Mouse (Mus musculus): Measurements from ENCODE around the gene Ulk3. TPM values are rescaled to one million over a fixed set of nuclear protein-coding genes. Genes with fewer than 3 reads are reported as not detected.

Ulk3 gene
- 3.8 to 20.7 TPM (median 20.3 TPM) in 3 replicates for total RNA-seq (2017)

GRCm38 (mm10) chr9:57589224-57590126 is at the start of gene Ulk3:
Ulk3 (plus strand) TSS chr9:57589452.
- peak; percentile 59 for ATAC-seq (replicated peaks; ENCODE audit: insufficient number of reproducible peaks, low FRiP score, low TSS enrichment, poor library complexity, severe bottlenecking)

GRCm38 (mm10) chr9:57539550-57539949 is 49.7 kb upstream of the Ulk3 start:
- no peak for ATAC-seq (replicated peaks; ENCODE audit: insufficient number of reproducible peaks, low FRiP score, low TSS enrichment, poor library complexity, severe bottlenecking)

DNA sequence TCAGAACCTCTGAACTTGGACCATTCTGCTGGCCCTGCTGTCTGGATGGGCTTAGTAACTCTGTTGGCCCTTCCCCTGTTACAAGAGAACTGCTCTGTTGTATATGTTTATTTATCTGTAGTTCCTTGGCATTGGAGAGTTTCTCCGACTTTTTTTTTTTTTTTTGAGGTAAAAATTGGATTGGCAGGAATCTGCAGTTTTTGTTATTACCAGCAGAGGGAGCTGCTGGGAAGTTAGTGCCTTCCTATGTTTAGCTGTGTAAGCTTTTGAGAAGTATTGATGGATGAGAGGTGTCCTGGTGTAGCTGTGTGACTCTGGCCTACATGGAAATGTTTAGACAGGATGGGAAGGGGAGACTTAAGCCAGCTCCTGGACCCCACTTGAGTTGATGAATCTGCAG is 47.9 kb upstream of the Ulk3 start:
- ATAC-seq (replicated peaks; ENCODE audit: insufficient number of reproducible peaks, low FRiP score, low TSS enrichment, poor library complexity, severe bottlenecking): no peak

DNA sequence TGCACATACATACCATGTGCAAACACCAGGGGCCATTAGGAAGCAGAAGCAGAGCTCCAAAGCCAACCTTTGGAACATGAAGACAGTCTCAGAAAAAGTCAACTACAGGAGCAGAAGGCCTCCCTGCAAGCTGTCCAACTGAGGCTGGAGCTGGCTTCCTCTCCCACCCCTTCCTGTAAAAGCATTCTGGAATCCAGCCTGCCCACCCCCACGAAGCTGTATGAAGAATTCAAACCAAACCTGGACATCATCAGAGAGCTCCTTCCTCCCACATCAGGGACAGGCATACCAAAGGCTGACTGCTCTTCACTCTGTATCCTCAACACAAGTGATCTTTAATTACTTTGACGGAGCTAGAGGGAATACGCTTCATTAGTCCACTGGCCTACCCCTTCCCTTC is 45.3 kb upstream of the Ulk3 start:
- no peak for ATAC-seq (replicated peaks; ENCODE audit: insufficient number of reproducible peaks, low FRiP score, low TSS enrichment, poor library complexity, severe bottlenecking)

GRCm38 (mm10) chr9:57547287-57547686 is 42.0 kb upstream of the Ulk3 start:
- no peak for ATAC-seq (replicated peaks; ENCODE audit: insufficient number of reproducible peaks, low FRiP score, low TSS enrichment, poor library complexity, severe bottlenecking)

DNA sequence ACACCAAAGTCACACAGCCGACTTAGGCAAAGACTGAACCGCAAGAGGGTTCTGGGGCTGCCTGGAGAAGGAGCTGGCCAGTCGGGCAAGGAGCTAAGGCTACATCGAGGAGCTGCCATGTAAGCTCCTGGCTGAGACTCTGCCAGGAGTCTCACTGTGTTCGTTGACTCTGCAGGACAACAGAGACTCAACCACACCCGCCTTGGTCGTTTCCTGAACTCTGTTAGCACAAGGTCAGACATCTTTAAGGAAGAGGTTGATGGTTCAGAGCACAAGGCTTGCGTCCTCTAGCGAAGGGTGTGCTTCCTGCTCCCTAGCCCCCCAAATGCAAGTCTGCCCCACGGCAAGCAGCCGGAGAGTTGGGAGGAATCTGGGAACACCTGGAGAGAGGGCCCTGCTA is 41.4 kb upstream of the Ulk3 start:
- ATAC-seq (replicated peaks; ENCODE audit: insufficient number of reproducible peaks, low FRiP score, low TSS enrichment, poor library complexity, severe bottlenecking): no peak

- ATAC-seq (replicated peaks; ENCODE audit: insufficient number of reproducible peaks, low FRiP score, low TSS enrichment, poor library complexity, severe bottlenecking): no peak
These were observed 40.1 kb upstream of the Ulk3 start for GRCm38 (mm10) chr9:57549186-57549585.

GRCm38 (mm10) chr9:57550126-57550862 is 39.0 kb upstream of the Ulk3 start:
- ATAC-seq (replicated peaks; ENCODE audit: insufficient number of reproducible peaks, low FRiP score, low TSS enrichment, poor library complexity, severe bottlenecking): no peak

GRCm38 (mm10) chr9:57552139-57552887 is 36.9 kb upstream of the Ulk3 start, which contains the start of gene Mpi:
Mpi (minus strand) TSS chr9:57552763.
- ATAC-seq (replicated peaks; ENCODE audit: insufficient number of reproducible peaks, low FRiP score, low TSS enrichment, poor library complexity, severe bottlenecking): peak; percentile 67

GRCm38 (mm10) chr9:57553119-57553518 is 36.1 kb upstream of the Ulk3 start:
- no peak for ATAC-seq (replicated peaks; ENCODE audit: insufficient number of reproducible peaks, low FRiP score, low TSS enrichment, poor library complexity, severe bottlenecking)

GRCm38 (mm10) chr9:57554753-57555152 is 34.5 kb upstream of the Ulk3 start:
- ATAC-seq (replicated peaks; ENCODE audit: insufficient number of reproducible peaks, low FRiP score, low TSS enrichment, poor library complexity, severe bottlenecking): no peak

- ATAC-seq (replicated peaks; ENCODE audit: insufficient number of reproducible peaks, low FRiP score, low TSS enrichment, poor library complexity, severe bottlenecking): no peak
These were observed 32.0 kb upstream of the Ulk3 start for GRCm38 (mm10) chr9:57557215-57557614.

- ATAC-seq (replicated peaks; ENCODE audit: insufficient number of reproducible peaks, low FRiP score, low TSS enrichment, poor library complexity, severe bottlenecking): no peak
These were observed 30.6 kb upstream of the Ulk3 start for GRCm38 (mm10) chr9:57558625-57559024.

- ATAC-seq (replicated peaks; ENCODE audit: insufficient number of reproducible peaks, low FRiP score, low TSS enrichment, poor library complexity, severe bottlenecking): no peak
These were observed 29.7 kb upstream of the Ulk3 start for GRCm38 (mm10) chr9:57559568-57559967.

DNA sequence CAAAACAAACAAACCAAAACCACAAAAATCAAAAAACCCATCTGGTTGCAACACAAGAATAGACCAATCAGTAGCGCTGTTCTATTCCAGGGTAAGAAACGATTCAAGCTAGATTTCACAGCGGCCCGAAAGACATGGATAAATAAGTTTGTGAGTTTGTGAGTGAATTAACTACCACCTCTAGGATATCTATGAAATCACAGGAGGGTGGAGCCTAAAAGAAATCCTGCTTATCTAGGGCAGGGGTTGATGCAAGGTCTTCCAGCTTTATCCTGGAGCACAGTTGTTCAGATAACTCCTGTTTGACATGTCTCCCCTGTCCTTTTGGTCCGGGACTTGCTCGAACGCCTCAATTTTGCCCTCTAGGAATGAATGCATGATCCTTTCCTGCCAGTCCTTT is 29.0 kb upstream of the Ulk3 start:
- no peak for ATAC-seq (replicated peaks; ENCODE audit: insufficient number of reproducible peaks, low FRiP score, low TSS enrichment, poor library complexity, severe bottlenecking)

- ATAC-seq (replicated peaks; ENCODE audit: insufficient number of reproducible peaks, low FRiP score, low TSS enrichment, poor library complexity, severe bottlenecking): peak; percentile 89
These were observed 28.2 kb upstream of the Ulk3 start, which contains the start of gene Scamp2 for GRCm38 (mm10) chr9:57560861-57561710. Scamp2 (plus strand) TSS chr9:57560943.

- ATAC-seq (replicated peaks; ENCODE audit: insufficient number of reproducible peaks, low FRiP score, low TSS enrichment, poor library complexity, severe bottlenecking): peak; percentile 15; the same call in 1 of the 2 replicates
These were observed 27.5 kb upstream of the Ulk3 start for GRCm38 (mm10) chr9:57561711-57562099.

- no peak for ATAC-seq (replicated peaks; ENCODE audit: insufficient number of reproducible peaks, low FRiP score, low TSS enrichment, poor library complexity, severe bottlenecking)
These were observed 26.3 kb upstream of the Ulk3 start for GRCm38 (mm10) chr9:57562896-57563372.

Data from monocyte, adult 5-6 weeks (primary cell).